Mouse (Mus musculus): ENCODE measurements around the gene Hoxd3. TPM values are rescaled to one million over a fixed set of nuclear protein-coding genes. Genes with fewer than 3 reads are reported as not detected.

The Hoxd3 gene
- polyA plus RNA-seq, 1 experiment, result 0.42 TPM

DNA sequence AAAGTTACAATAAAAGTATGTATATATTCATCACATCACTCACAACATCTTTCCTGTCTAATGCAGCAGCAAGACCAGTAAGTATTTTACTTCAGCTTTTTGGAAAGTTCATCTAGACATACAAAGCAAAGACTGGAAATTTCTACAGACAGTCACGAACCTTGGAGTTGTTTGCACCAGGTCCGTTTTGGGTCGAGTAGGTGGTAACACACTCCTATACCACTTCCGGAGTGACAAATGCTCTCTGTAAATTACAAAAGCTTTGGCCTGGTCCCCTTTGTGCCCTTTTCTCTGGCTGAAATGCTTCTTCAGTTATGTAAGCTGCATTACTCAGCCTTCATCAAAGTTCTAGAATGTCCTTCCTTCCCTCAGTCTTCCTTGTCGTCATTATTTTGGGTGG is 42.0 kb downstream of the Hoxd3 start:
- H3K27ac ChIP-seq (ENCODE audit: insufficient read depth, low read depth, low read length), result no peak overlapping the region
- H3K4me1 ChIP-seq (ENCODE audit: control insufficient read depth, insufficient read depth, insufficient read length, low read length), result peaks cover 3% of the 10 kb centered on the region; the same call in 1 of the 2 replicates
- WGBS, result 41% methylated on average over 5 of the region's 5 CpGs
- H3K27me3 ChIP-seq (ENCODE audit: control insufficient read depth, insufficient read depth, low read length), result peaks cover 53% of the 10 kb centered on the region
- H3K36me3 ChIP-seq (ENCODE audit: control insufficient read depth, insufficient read depth, low read length), result no peaks in the 10 kb centered on the region
- H3K4me3 ChIP-seq (ENCODE audit: low read depth, low read length), result no peak overlapping the region
- TF ChIP-seq CTCF (IDR thresholded peaks at IDR 0.05; ENCODE audit: extremely low read depth, insufficient read length, insufficient replicate concordance, low read depth, low read length), result no peak
- no peak for TF ChIP-seq POLR2A (IDR thresholded peaks at IDR 0.05; ENCODE audit: low read depth, low read length)

GRCm38 (mm10) chr2:74760146-74760545 is 48.4 kb downstream of the Hoxd3 start:
- Histone ChIP-seq H3K27me3 (ENCODE audit: control insufficient read depth, insufficient read depth, low read length) (peaks cover 20% of the 10 kb centered on the region), H3K36me3 (ENCODE audit: control insufficient read depth, insufficient read depth, low read length) (no peaks in the 10 kb centered on the region), H3K4me1 (ENCODE audit: control insufficient read depth, insufficient read depth, insufficient read length, low read length) (peaks cover 7% of the 10 kb centered on the region), H3K4me3 (ENCODE audit: low read depth, low read length) (no peak overlapping the region), H3K27ac (ENCODE audit: insufficient read depth, low read depth, low read length) (no peak overlapping the region)
- TF ChIP-seq CTCF (IDR thresholded peaks at IDR 0.05; ENCODE audit: extremely low read depth, insufficient read length, insufficient replicate concordance, low read depth, low read length) (no peak), POLR2A (IDR thresholded peaks at IDR 0.05; ENCODE audit: low read depth, low read length) (no peak)
- WGBS, result 19% methylated on average over 1 of the region's 1 CpGs

DNA sequence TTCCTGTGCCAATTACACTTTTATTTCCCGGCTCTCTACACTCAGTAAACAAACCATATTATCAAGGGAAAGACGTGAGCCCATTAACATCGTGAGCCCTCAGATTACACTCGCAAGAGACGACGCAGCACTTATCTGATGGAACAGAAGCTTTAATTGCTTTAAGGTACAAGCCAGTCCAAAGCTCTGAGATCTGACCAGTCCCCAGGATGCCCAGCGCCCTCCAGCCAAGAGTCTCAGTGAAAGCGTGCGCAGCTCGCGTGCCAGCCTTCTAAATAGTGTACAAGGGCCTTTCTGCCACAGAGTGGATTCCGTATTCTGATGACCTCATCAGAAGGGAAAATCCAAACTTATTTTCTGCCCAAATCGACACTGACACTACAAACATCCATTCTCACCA is 50.2 kb downstream of the Hoxd3 start:
- peaks cover 24% of the 10 kb centered on the region for H3K27me3 ChIP-seq (ENCODE audit: control insufficient read depth, insufficient read depth, low read length)

GRCm38 (mm10) chr2:74762522-74763244 is 51.0 kb downstream of the Hoxd3 start, which contains the start of gene Hoxd1:
Gene Hoxd1 (plus strand): TSS chr2:74762980.
- no peak for TF ChIP-seq CTCF (IDR thresholded peaks at IDR 0.05; ENCODE audit: extremely low read depth, insufficient read length, insufficient replicate concordance, low read depth, low read length)
- TF ChIP-seq POLR2A (IDR thresholded peaks at IDR 0.05; ENCODE audit: low read depth, low read length), result no peak
- 2% methylated on average over 60 of the region's 61 CpGs for WGBS
- H3K4me3 ChIP-seq (ENCODE audit: low read depth, low read length), result peak within 1 kb of the TSS; percentile 36
- no peaks in the 10 kb centered on the region for H3K36me3 ChIP-seq (ENCODE audit: control insufficient read depth, insufficient read depth, low read length)
- H3K27me3 ChIP-seq (ENCODE audit: control insufficient read depth, insufficient read depth, low read length), result peaks cover 24% of the 10 kb centered on the region
- no peak within 1 kb of the TSS for H3K27ac ChIP-seq (ENCODE audit: insufficient read depth, low read depth, low read length)
- peaks cover 7% of the 10 kb centered on the region for H3K4me1 ChIP-seq (ENCODE audit: control insufficient read depth, insufficient read depth, insufficient read length, low read length)

More for the DNA sequence above, 50.2 kb downstream of the Hoxd3 start:
- 8% methylated on average over 13 of the region's 13 CpGs for WGBS
- no peak overlapping the region for H3K27ac ChIP-seq (ENCODE audit: insufficient read depth, low read depth, low read length)
- no peak overlapping the region for H3K4me3 ChIP-seq (ENCODE audit: low read depth, low read length)
- H3K4me1 ChIP-seq (ENCODE audit: control insufficient read depth, insufficient read depth, insufficient read length, low read length), result peaks cover 7% of the 10 kb centered on the region
- no peaks in the 10 kb centered on the region for H3K36me3 ChIP-seq (ENCODE audit: control insufficient read depth, insufficient read depth, low read length)
- TF ChIP-seq CTCF (IDR thresholded peaks at IDR 0.05; ENCODE audit: extremely low read depth, insufficient read length, insufficient replicate concordance, low read depth, low read length), result no peak
- no peak for TF ChIP-seq POLR2A (IDR thresholded peaks at IDR 0.05; ENCODE audit: low read depth, low read length)

DNA sequence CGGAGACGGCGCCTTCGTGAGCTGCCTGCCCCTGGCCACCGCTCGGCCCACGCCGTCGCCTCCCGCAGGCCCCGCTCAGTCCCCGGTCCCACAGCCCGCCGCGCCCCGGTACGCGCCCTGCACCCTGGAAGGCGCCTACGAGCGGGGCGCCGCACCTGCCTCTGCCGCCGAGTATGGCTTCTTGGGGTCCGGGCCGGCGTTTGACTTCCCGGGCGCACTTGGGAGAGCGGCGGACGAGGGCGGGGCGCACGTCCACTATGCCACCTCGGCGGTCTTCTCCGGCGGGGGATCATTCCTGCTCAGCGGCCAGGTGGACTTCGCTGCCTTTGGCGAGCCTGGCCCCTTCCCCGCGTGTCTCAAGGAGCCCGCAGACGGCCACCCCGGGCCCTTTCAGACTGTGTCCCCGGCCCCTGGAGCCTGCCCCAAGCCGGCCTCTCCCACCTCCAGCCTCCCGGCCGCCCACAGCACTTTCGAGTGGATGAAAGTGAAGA is 51.6 kb downstream of the Hoxd3 start:
- no peak overlapping the region for H3K27ac ChIP-seq (ENCODE audit: insufficient read depth, low read depth, low read length)
- WGBS, result 4% methylated on average over 52 of the region's 53 CpGs
- H3K4me1 ChIP-seq (ENCODE audit: control insufficient read depth, insufficient read depth, insufficient read length, low read length), result peaks cover 7% of the 10 kb centered on the region
- H3K4me3 ChIP-seq (ENCODE audit: low read depth, low read length), result peak overlapping the region; percentile 36
- TF ChIP-seq POLR2A (IDR thresholded peaks at IDR 0.05; ENCODE audit: low read depth, low read length) (no peak), CTCF (IDR thresholded peaks at IDR 0.05; ENCODE audit: extremely low read depth, insufficient read length, insufficient replicate concordance, low read depth, low read length) (no peak)
- H3K27me3 ChIP-seq (ENCODE audit: control insufficient read depth, insufficient read depth, low read length), result peaks cover 24% of the 10 kb centered on the region
- H3K36me3 ChIP-seq (ENCODE audit: control insufficient read depth, insufficient read depth, low read length), result no peaks in the 10 kb centered on the region

GRCm38 (mm10) chr2:74763976-74764375 is 52.2 kb downstream of the Hoxd3 start:
- Histone ChIP-seq H3K36me3 (ENCODE audit: control insufficient read depth, insufficient read depth, low read length) (no peaks in the 10 kb centered on the region), H3K27ac (ENCODE audit: insufficient read depth, low read depth, low read length) (no peak overlapping the region), H3K27me3 (ENCODE audit: control insufficient read depth, insufficient read depth, low read length) (peaks cover 24% of the 10 kb centered on the region), H3K4me3 (ENCODE audit: low read depth, low read length) (no peak overlapping the region), H3K4me1 (ENCODE audit: control insufficient read depth, insufficient read depth, insufficient read length, low read length) (peaks cover 7% of the 10 kb centered on the region)
- 57% methylated on average over 10 of the region's 10 CpGs for WGBS
- TF ChIP-seq CTCF (IDR thresholded peaks at IDR 0.05; ENCODE audit: extremely low read depth, insufficient read length, insufficient replicate concordance, low read depth, low read length) (no peak), POLR2A (IDR thresholded peaks at IDR 0.05; ENCODE audit: low read depth, low read length) (no peak)

DNA sequence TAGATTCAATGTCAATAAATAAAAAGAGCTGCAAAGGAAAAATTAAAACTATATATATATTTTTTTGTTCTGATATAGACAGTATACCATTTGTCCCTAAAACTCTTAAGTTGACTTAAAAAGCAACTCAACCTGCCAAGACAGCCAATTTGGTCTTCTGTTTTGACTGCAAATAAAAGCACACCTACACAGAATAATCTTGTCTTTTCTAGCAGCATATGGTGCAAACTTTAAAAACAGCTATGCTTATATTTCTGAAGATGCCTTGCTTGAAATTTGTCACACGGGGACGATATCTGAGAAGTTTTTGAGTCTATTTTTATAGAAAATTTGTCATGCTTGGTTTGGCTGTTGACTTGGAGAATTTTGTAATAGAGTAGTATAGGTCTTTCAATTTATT is 62.6 kb downstream of the Hoxd3 start:
- Histone ChIP-seq H3K27ac (ENCODE audit: insufficient read depth, low read depth, low read length) (no peak overlapping the region), H3K4me1 (ENCODE audit: control insufficient read depth, insufficient read depth, insufficient read length, low read length) (no peaks in the 10 kb centered on the region), H3K36me3 (ENCODE audit: control insufficient read depth, insufficient read depth, low read length) (no peaks in the 10 kb centered on the region), H3K4me3 (ENCODE audit: low read depth, low read length) (no peak overlapping the region), H3K27me3 (ENCODE audit: control insufficient read depth, insufficient read depth, low read length) (no peaks in the 10 kb centered on the region; the same call in 1 of the 2 replicates)
- TF ChIP-seq POLR2A (IDR thresholded peaks at IDR 0.05; ENCODE audit: low read depth, low read length) (no peak), CTCF (IDR thresholded peaks at IDR 0.05; ENCODE audit: extremely low read depth, insufficient read length, insufficient replicate concordance, low read depth, low read length) (no peak)
- WGBS, result 83% methylated on average over 2 of the region's 2 CpGs

Measured in small intestine, adult 2 months (tissue).